Mouse (Mus musculus) MEL (cell line): ENCODE results near the gene Inpp4b. TPM values are rescaled to one million over a fixed set of nuclear protein-coding genes. Genes with fewer than 3 reads are reported as not detected.

Experiments
- DNase-seq: peaks from one replicate; pipeline ENCODE4 v3.0.0; 2011; ENCODE audit warnings: low read depth, low spot score
- H3K27ac ChIP-seq: 2 replicates; pipeline ENCODE4 v1.5.1; 2012; ENCODE audit warnings: low read depth, mild to moderate bottlenecking, control low read depth, low read length, moderate library complexity; ENCODE audit not compliant: control insufficient read depth
- H3K27me3 ChIP-seq, 2 experiments: fragments of 150-350 bp in 1 of 2; sonication (generic) in 1 of 2; 2 replicates each; pipeline ENCODE4 v1.6.1; 2012; ENCODE audit warnings: low read length in 2 of 2, mild to moderate bottlenecking in 2 of 2, improper control_type of control experiment in 1 of 2, moderate library complexity in 1 of 2; ENCODE audit not compliant: insufficient read depth in 2 of 2, control insufficient read depth in 1 of 2
- H3K36me3 ChIP-seq, 2 experiments: 2 replicates each; pipeline ENCODE4 v1.6.1; 2012 to 2014; ENCODE audit warnings: low read length in 2 of 2, improper control_type of control experiment in 1 of 2, inconsistent platforms in 1 of 2, mild to moderate bottlenecking in 1 of 2; ENCODE audit not compliant: insufficient read depth in 2 of 2, control insufficient read depth in 1 of 2
- H3K4me1 ChIP-seq, 2 experiments: fragments of 150-350 bp in 1 of 2; sonication (generic) in 1 of 2; 2 replicates each; pipeline ENCODE4 v1.6.1; 2012; ENCODE audit warnings: low read length in 2 of 2, improper control_type of control experiment in 1 of 2, mild to moderate bottlenecking in 1 of 2; ENCODE audit not compliant: insufficient read depth in 2 of 2, control insufficient read depth in 1 of 2
- H3K4me3 ChIP-seq, 2 experiments: fragments of 150-350 bp in 1 of 2; sonication (generic) in 1 of 2; 2 replicates each; pipeline ENCODE4 v1.5.1; 2012; ENCODE audit warnings: low read depth in 2 of 2, low read length in 2 of 2, mild to moderate bottlenecking in 2 of 2, moderate library complexity in 2 of 2, control low read depth in 1 of 2, improper control_type of control experiment in 1 of 2; ENCODE audit not compliant: control insufficient read depth in 1 of 2, insufficient read depth in 1 of 2
- H3K79me2 ChIP-seq: 2 replicates; pipeline ENCODE4 v1.6.1; 2012; ENCODE audit warnings: mild to moderate bottlenecking, low read length, moderate library complexity; ENCODE audit not compliant: control insufficient read depth, poor library complexity, insufficient read depth
- H3K9ac ChIP-seq: 2 replicates; pipeline ENCODE4 v1.6.1; 2012; ENCODE audit warnings: low read depth, mild to moderate bottlenecking, control low read depth, low read length, moderate library complexity; ENCODE audit not compliant: control insufficient read depth, poor library complexity, severe bottlenecking
- H3K9me3 ChIP-seq: fragments of 150-350 bp; sonication (generic); replicated peaks from 2 replicates; pipeline ENCODE4 v1.6.1; 2012; ENCODE audit warnings: mild to moderate bottlenecking, low read length, improper control_type of control experiment, moderate library complexity; ENCODE audit not compliant: insufficient read depth
- BHLHE40 ChIP-seq: IDR thresholded peaks from 2 replicates; pipeline ENCODE4 v1.6.1; 2012; ENCODE audit warnings: low read depth, mild to moderate bottlenecking, inconsistent platforms, low read length, improper control_type of control experiment, borderline replicate concordance
- CHD1 ChIP-seq: IDR thresholded peaks from 2 replicates; pipeline ENCODE4 v1.6.1; 2012; ENCODE audit warnings: low read depth, mild to moderate bottlenecking, inconsistent platforms, low read length, improper control_type of control experiment
- CHD2 ChIP-seq: IDR thresholded peaks from 2 replicates; pipeline ENCODE4 v1.6.1; 2011; ENCODE audit warnings: low read length, improper control_type of control experiment
- CTCF ChIP-seq, 3 experiments: IDR thresholded peaks in 2 of 3; conservative IDR thresholded peaks in 1 of 3; 2 replicates each; pipeline ENCODE4 v1.5.1; 2011 to 2012; ENCODE audit warnings: low read length in 3 of 3, low read depth in 2 of 3, mild to moderate bottlenecking in 2 of 3, improper control_type of control experiment in 1 of 3, inconsistent platforms in 1 of 3, mixed read lengths in 1 of 3, moderate library complexity in 1 of 3; ENCODE audit not compliant: control insufficient read depth in 1 of 3, insufficient read depth in 1 of 3, poor library complexity in 1 of 3, severe bottlenecking in 1 of 3
- E2F4 ChIP-seq: IDR thresholded peaks from 2 replicates; pipeline ENCODE4 v1.6.1; 2011; ENCODE audit warnings: low read depth, low read length, improper control_type of control experiment, borderline replicate concordance
- EP300 ChIP-seq, 2 experiments: IDR thresholded peaks; 2 replicates each; pipeline ENCODE4 v1.6.1; 2011; ENCODE audit warnings: improper control_type of control experiment in 2 of 2, low read length in 2 of 2, low read depth in 1 of 2, mild to moderate bottlenecking in 1 of 2
- ETS1 ChIP-seq: IDR thresholded peaks from 2 replicates; pipeline ENCODE4 v1.6.1; 2012; ENCODE audit warnings: low read depth, mild to moderate bottlenecking, inconsistent platforms, low read length, improper control_type of control experiment, moderate library complexity
- GATA1 ChIP-seq: IDR thresholded peaks from 2 replicates; pipeline ENCODE4 v1.6.1; 2011; ENCODE audit warnings: low read depth, low read length, improper control_type of control experiment
- HCFC1 ChIP-seq: IDR thresholded peaks from 2 replicates; pipeline ENCODE4 v1.6.1; 2012; ENCODE audit warnings: low read depth, mild to moderate bottlenecking, inconsistent platforms, low read length, improper control_type of control experiment, moderate library complexity
- JUND ChIP-seq: IDR thresholded peaks from 2 replicates; pipeline ENCODE4 v1.6.1; 2011; ENCODE audit warnings: low read depth, mild to moderate bottlenecking, improper control_type of control experiment, low read length
- KAT2A ChIP-seq: conservative IDR thresholded peaks from 2 replicates; pipeline ENCODE4 v1.6.1; 2012; ENCODE audit warnings: low read depth, low read length, improper control_type of control experiment, inconsistent platforms
- MAX ChIP-seq: IDR thresholded peaks from 2 replicates; pipeline ENCODE4 v1.6.1; 2011; ENCODE audit warnings: low read length, improper control_type of control experiment
- MAZ ChIP-seq: IDR thresholded peaks from 2 replicates; pipeline ENCODE4 v1.6.1; 2012; ENCODE audit warnings: low read depth, mild to moderate bottlenecking, inconsistent platforms, low read length, improper control_type of control experiment
- MEF2A ChIP-seq: IDR thresholded peaks from 2 replicates; pipeline ENCODE4 v1.6.1; 2014; ENCODE audit warnings: low read depth, mild to moderate bottlenecking, inconsistent platforms, low read length, improper control_type of control experiment; ENCODE audit not compliant: poor library complexity, insufficient replicate concordance, severe bottlenecking; ENCODE audit errors: extremely low read depth
- MXI1 ChIP-seq: IDR thresholded peaks from 2 replicates; pipeline ENCODE4 v1.6.1; 2011; ENCODE audit warnings: mild to moderate bottlenecking, low read depth, low read length, improper control_type of control experiment
- MYB ChIP-seq: IDR thresholded peaks from 2 replicates; pipeline ENCODE4 v1.6.1; 2011; ENCODE audit warnings: mild to moderate bottlenecking, low read depth, low read length, improper control_type of control experiment
- NELFE ChIP-seq: IDR thresholded peaks from 2 replicates; pipeline ENCODE4 v1.6.1; 2011; ENCODE audit warnings: low read depth, low read length, improper control_type of control experiment
- NRF1 ChIP-seq: IDR thresholded peaks from 2 replicates; pipeline ENCODE4 v1.6.1; 2014; ENCODE audit warnings: low read depth, mild to moderate bottlenecking, inconsistent platforms, low read length, improper control_type of control experiment, moderate library complexity; ENCODE audit not compliant: poor library complexity, insufficient read depth, severe bottlenecking
- POLR2A ChIP-seq, 2 experiments: IDR thresholded peaks; 2 replicates each; pipeline ENCODE4 v1.6.1; 2011 to 2012; ENCODE audit warnings: low read length in 2 of 2, mild to moderate bottlenecking in 2 of 2, control low read depth in 1 of 2, improper control_type of control experiment in 1 of 2, low read depth in 1 of 2, moderate library complexity in 1 of 2; ENCODE audit not compliant: control insufficient read depth in 1 of 2, insufficient read depth in 1 of 2, poor library complexity in 1 of 2
- POLR2AphosphoS2 ChIP-seq: IDR thresholded peaks from 2 replicates; pipeline ENCODE4 v1.6.1; 2011; ENCODE audit warnings: low read length, improper control_type of control experiment
- RAD21 ChIP-seq: IDR thresholded peaks from 2 replicates; pipeline ENCODE4 v1.6.1; 2011; ENCODE audit warnings: mild to moderate bottlenecking, low read depth, low read length, improper control_type of control experiment
- SIN3A ChIP-seq: IDR thresholded peaks from 2 replicates; pipeline ENCODE4 v1.6.1; 2012; ENCODE audit warnings: low read length, improper control_type of control experiment, inconsistent platforms
- SMC3 ChIP-seq: IDR thresholded peaks from 2 replicates; pipeline ENCODE4 v1.6.1; 2011; ENCODE audit warnings: low read depth, low read length, improper control_type of control experiment
- TBP ChIP-seq: IDR thresholded peaks from 2 replicates; pipeline ENCODE4 v1.8.0; 2011; ENCODE audit warnings: low read depth, low read length, improper control_type of control experiment
- TCF12 ChIP-seq: IDR thresholded peaks from 2 replicates; pipeline ENCODE4 v1.6.1; 2014; ENCODE audit warnings: low read depth, mild to moderate bottlenecking, inconsistent platforms, low read length, improper control_type of control experiment, moderate library complexity
- UBTF ChIP-seq: IDR thresholded peaks from 2 replicates; pipeline ENCODE4 v1.6.1; 2012; ENCODE audit warnings: low read depth, mild to moderate bottlenecking, inconsistent platforms, low read length, improper control_type of control experiment, moderate library complexity, borderline replicate concordance; ENCODE audit not compliant: insufficient read depth
- USF1 ChIP-seq: IDR thresholded peaks from 2 replicates; pipeline ENCODE4 v1.6.1; 2014; ENCODE audit warnings: low read depth, mild to moderate bottlenecking, inconsistent platforms, low read length, improper control_type of control experiment, moderate library complexity
- USF2 ChIP-seq, 2 experiments: IDR thresholded peaks; 2 replicates each; pipeline ENCODE4 v1.6.1; 2011 to 2012; ENCODE audit warnings: improper control_type of control experiment in 2 of 2, low read length in 2 of 2, borderline replicate concordance in 1 of 2, inconsistent platforms in 1 of 2, low read depth in 1 of 2, mild to moderate bottlenecking in 1 of 2; ENCODE audit not compliant: insufficient read depth in 1 of 2
- ZKSCAN1 ChIP-seq: IDR thresholded peaks from 2 replicates; pipeline ENCODE4 v1.6.1; 2012; ENCODE audit warnings: low read depth, mild to moderate bottlenecking, inconsistent platforms, low read length, improper control_type of control experiment, moderate library complexity
- ZMIZ1 ChIP-seq: IDR thresholded peaks from 2 replicates; pipeline ENCODE4 v1.6.1; 2012; ENCODE audit warnings: low read depth, mild to moderate bottlenecking, inconsistent platforms, low read length, improper control_type of control experiment, moderate library complexity
- ZNF384 ChIP-seq: IDR thresholded peaks from 2 replicates; pipeline ENCODE4 v1.6.1; 2012; ENCODE audit warnings: low read depth, mild to moderate bottlenecking, inconsistent platforms, low read length, improper control_type of control experiment
- polyA plus RNA-seq, 2 experiments: library from polyadenylated mRNA; stranded (reverse) in 1 of 2; unstranded in 1 of 2; fragments of >175 nt in 1 of 2; fragments of >200 nt in 1 of 2; gene quantifications; 2 replicates each; pipeline versions ENCODE4 v1.2.1 to v1.2.4; 2012; ENCODE audit warnings: low replicate concordance in 2 of 2, low read depth in 1 of 2; ENCODE audit not compliant: insufficient read length in 2 of 2, insufficient read depth in 1 of 2, missing spikeins in 1 of 2
- total RNA-seq: library from RNA; depleted of rRNA; stranded (reverse); fragments of 300-350 nt; gene quantifications from 2 replicates; pipeline ENCODE4 v1.2.3, GENCODE M21; 2012

Inpp4b gene
- total and polyA plus RNA-seq, 3 experiments: 12.3 to 26.9 (median 13.6) TPM

DNA sequence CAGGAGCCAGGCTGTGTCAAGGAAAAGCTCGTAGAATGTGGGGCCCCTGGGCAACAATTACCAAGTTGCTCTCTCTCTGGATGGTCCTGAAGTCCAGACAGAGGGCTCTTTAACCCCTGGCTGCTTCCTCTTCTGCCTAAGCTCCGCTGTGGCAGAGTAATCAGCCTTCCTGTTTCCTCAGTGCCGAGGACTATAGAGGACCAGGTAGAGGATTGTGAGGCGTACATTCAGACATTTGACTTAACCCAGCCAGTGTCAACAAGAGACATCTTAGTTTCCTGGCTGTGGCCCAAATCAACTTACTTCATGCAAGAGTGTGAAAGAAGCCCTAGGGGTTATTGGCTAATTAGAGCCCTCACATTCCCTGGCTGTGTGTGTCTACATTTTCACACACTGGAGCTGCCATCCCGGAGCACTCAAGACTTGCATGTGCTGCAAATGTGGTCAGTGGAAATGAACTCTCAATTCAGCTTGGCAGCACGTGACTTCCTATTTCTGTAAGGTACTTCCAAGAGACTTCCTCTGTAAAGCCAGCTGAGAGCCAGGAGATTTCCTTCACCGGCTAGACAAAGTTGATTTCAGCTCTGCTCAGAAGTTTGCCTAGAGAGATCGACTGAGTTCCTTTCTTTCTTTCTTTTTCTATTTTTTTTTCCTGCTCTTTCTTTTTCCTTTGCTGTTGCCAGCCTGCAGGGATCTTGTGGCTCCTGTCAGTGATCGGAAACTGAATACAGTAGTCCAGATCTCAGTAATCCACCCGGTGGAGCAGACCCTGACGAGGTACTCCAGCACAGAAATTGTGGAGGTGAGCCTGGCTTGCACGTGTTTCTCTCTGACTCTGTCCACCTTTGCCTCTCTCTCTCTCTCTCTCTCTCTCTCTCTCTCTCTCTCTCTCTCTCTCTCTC lies 425.3 kb downstream of the Inpp4b start (continued):
- TF ChIP-seq USF2 (IDR thresholded peaks at IDR 0.05; ENCODE audit: borderline replicate concordance in 1 of 2, insufficient read depth in 1 of 2, low read depth in 1 of 2, low read length in 2 of 2) (peak; percentile 42 to 87; a peak in 2 of 4 replicates), ZKSCAN1 (no peak), ETS1 (peak; percentile 88), USF1 (peak; percentile 96), BHLHE40 (peak; percentile 97), TCF12 (no peak)

DNA sequence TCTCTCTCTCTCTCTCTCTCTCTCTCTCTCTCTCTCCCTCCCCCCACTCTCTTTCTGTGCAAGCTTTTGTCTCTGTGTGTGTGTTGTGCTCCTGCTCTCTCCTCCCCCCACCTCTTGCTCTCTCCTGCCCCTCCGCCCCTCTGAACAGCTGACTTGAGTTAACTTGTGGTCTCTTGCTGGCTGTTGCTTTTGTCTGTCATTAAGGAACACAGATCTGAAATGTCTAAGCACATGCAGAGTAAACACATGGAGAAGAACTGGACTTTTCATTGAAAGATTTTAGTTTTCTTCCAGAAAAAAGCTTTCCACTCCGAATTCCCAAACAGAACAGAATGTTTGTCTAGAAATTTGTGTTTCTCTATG lies 425.9 kb downstream of the Inpp4b start:
- H3K27ac ChIP-seq: peak overlapping the region; percentile 97
- H3K4me1 ChIP-seq: peaks cover 26 to 32% of the 10 kb centered on the region in 2 experiments
- H3K79me2 ChIP-seq: peaks cover 19% of the 10 kb centered on the region
- no peaks in the 10 kb centered on the region for H3K9me3 ChIP-seq
- peak overlapping the region; percentile 62 to 97 for H3K4me3 ChIP-seq
- H3K27me3 ChIP-seq: no peaks in the 10 kb centered on the region
- DNase-seq: peak; percentile 85
- H3K36me3 ChIP-seq: peaks cover 0 to 52% of the 10 kb centered on the region in 2 experiments; a peak in 2 of 4 replicates
- H3K9ac ChIP-seq: peak overlapping the region; percentile 73
- no peak for TF ChIP-seq NELFE
- TF ChIP-seq MYB: no peak
- TF ChIP-seq NRF1: no peak
- TF ChIP-seq TBP: 0 out of 2 replicates have a peak, but pooled peaks have one; percentile 11
- TF ChIP-seq BHLHE40: peak; percentile 62; the same call in 1 of the 2 replicates
- peak; percentile 81 for TF ChIP-seq SIN3A
- no peak for TF ChIP-seq KAT2A
- peak; percentile 74; the same call in 1 of the 2 replicates for TF ChIP-seq CHD1
- TF ChIP-seq POLR2AphosphoS2: peak; percentile 21; the same call in 1 of the 2 replicates
- no peak for TF ChIP-seq USF2 (IDR thresholded peaks at IDR 0.05; ENCODE audit: borderline replicate concordance in 1 of 2, insufficient read depth in 1 of 2, low read depth in 1 of 2, low read length in 2 of 2)
- TF ChIP-seq ZNF384: no peak; the same call in 1 of the 2 replicates
- TF ChIP-seq ZMIZ1: peak; percentile 32; the same call in 1 of the 2 replicates
- peak; percentile 87 for TF ChIP-seq MXI1
- TF ChIP-seq ETS1: peak; percentile 98
- TF ChIP-seq ZKSCAN1: peak; percentile 22; the same call in 1 of the 2 replicates
- TF ChIP-seq E2F4: no peak
- TF ChIP-seq CHD2: peak; percentile 46; the same call in 1 of the 2 replicates
- TF ChIP-seq GATA1: no peak
- 0 out of 2 replicates have a peak, but pooled peaks have one; percentile 9 for TF ChIP-seq JUND
- peak; percentile 60 for TF ChIP-seq TCF12
- TF ChIP-seq POLR2A (IDR thresholded peaks at IDR 0.05; ENCODE audit: control insufficient read depth in 1 of 2, insufficient read depth in 1 of 2, low read depth in 1 of 2, low read length in 2 of 2, poor library complexity in 1 of 2): no peak
- no peak for TF ChIP-seq MEF2A
- no peak for TF ChIP-seq HCFC1
- TF ChIP-seq UBTF: no peak
- TF ChIP-seq USF1: peak; percentile 51; the same call in 1 of the 2 replicates
- TF ChIP-seq SMC3: no peak
- TF ChIP-seq CTCF (IDR thresholded peaks at IDR 0.05 in 2 of 3, conservative IDR thresholded peaks at IDR 0.05 in 1 of 3; ENCODE audit: control insufficient read depth in 1 of 3, insufficient read depth in 1 of 3, low read depth in 2 of 3, low read length in 3 of 3, poor library complexity in 1 of 3, severe bottlenecking in 1 of 3): no peak
- TF ChIP-seq EP300 (IDR thresholded peaks at IDR 0.05; ENCODE audit: low read depth in 1 of 2, low read length in 2 of 2): peak in 1 of 2 experiments; percentile 49; a peak in 1 of 4 replicates
- TF ChIP-seq MAZ: peak; percentile 98
- no peak for TF ChIP-seq RAD21
- TF ChIP-seq MAX: peak; percentile 59; the same call in 1 of the 2 replicates
